Mouse (Mus musculus) MEL (cell line): ENCODE results near the gene Slc39a11. TPM values are rescaled to one million over a fixed set of nuclear protein-coding genes. Genes with fewer than 3 reads are reported as not detected.

Source experiments
- DNase-seq: peaks from one replicate; pipeline ENCODE4 v3.0.0; 2011; ENCODE audit warnings: low read depth, low spot score
- H3K27ac ChIP-seq: 2 replicates; pipeline ENCODE4 v1.5.1; 2012; ENCODE audit warnings: low read depth, mild to moderate bottlenecking, control low read depth, low read length, moderate library complexity; ENCODE audit not compliant: control insufficient read depth
- H3K27me3 ChIP-seq, 2 experiments: fragments of 150-350 bp in 1 of 2; sonication (generic) in 1 of 2; 2 replicates each; pipeline ENCODE4 v1.6.1; 2012; ENCODE audit warnings: low read length in 2 of 2, mild to moderate bottlenecking in 2 of 2, improper control_type of control experiment in 1 of 2, moderate library complexity in 1 of 2; ENCODE audit not compliant: insufficient read depth in 2 of 2, control insufficient read depth in 1 of 2
- H3K36me3 ChIP-seq, 2 experiments: 2 replicates each; pipeline ENCODE4 v1.6.1; 2012 to 2014; ENCODE audit warnings: low read length in 2 of 2, improper control_type of control experiment in 1 of 2, inconsistent platforms in 1 of 2, mild to moderate bottlenecking in 1 of 2; ENCODE audit not compliant: insufficient read depth in 2 of 2, control insufficient read depth in 1 of 2
- H3K4me1 ChIP-seq, 2 experiments: fragments of 150-350 bp in 1 of 2; sonication (generic) in 1 of 2; 2 replicates each; pipeline ENCODE4 v1.6.1; 2012; ENCODE audit warnings: low read length in 2 of 2, improper control_type of control experiment in 1 of 2, mild to moderate bottlenecking in 1 of 2; ENCODE audit not compliant: insufficient read depth in 2 of 2, control insufficient read depth in 1 of 2
- H3K4me3 ChIP-seq, 2 experiments: fragments of 150-350 bp in 1 of 2; sonication (generic) in 1 of 2; 2 replicates each; pipeline ENCODE4 v1.5.1; 2012; ENCODE audit warnings: low read depth in 2 of 2, low read length in 2 of 2, mild to moderate bottlenecking in 2 of 2, moderate library complexity in 2 of 2, control low read depth in 1 of 2, improper control_type of control experiment in 1 of 2; ENCODE audit not compliant: control insufficient read depth in 1 of 2, insufficient read depth in 1 of 2
- H3K79me2 ChIP-seq: 2 replicates; pipeline ENCODE4 v1.6.1; 2012; ENCODE audit warnings: mild to moderate bottlenecking, low read length, moderate library complexity; ENCODE audit not compliant: control insufficient read depth, poor library complexity, insufficient read depth
- H3K9ac ChIP-seq: 2 replicates; pipeline ENCODE4 v1.6.1; 2012; ENCODE audit warnings: low read depth, mild to moderate bottlenecking, control low read depth, low read length, moderate library complexity; ENCODE audit not compliant: control insufficient read depth, poor library complexity, severe bottlenecking
- H3K9me3 ChIP-seq: fragments of 150-350 bp; sonication (generic); replicated peaks from 2 replicates; pipeline ENCODE4 v1.6.1; 2012; ENCODE audit warnings: mild to moderate bottlenecking, low read length, improper control_type of control experiment, moderate library complexity; ENCODE audit not compliant: insufficient read depth
- BHLHE40 ChIP-seq: IDR thresholded peaks from 2 replicates; pipeline ENCODE4 v1.6.1; 2012; ENCODE audit warnings: low read depth, mild to moderate bottlenecking, inconsistent platforms, low read length, improper control_type of control experiment, borderline replicate concordance
- CHD1 ChIP-seq: IDR thresholded peaks from 2 replicates; pipeline ENCODE4 v1.6.1; 2012; ENCODE audit warnings: low read depth, mild to moderate bottlenecking, inconsistent platforms, low read length, improper control_type of control experiment
- CTCF ChIP-seq, 3 experiments: IDR thresholded peaks in 2 of 3; conservative IDR thresholded peaks in 1 of 3; 2 replicates each; pipeline ENCODE4 v1.5.1; 2011 to 2012; ENCODE audit warnings: low read length in 3 of 3, low read depth in 2 of 3, mild to moderate bottlenecking in 2 of 3, improper control_type of control experiment in 1 of 3, inconsistent platforms in 1 of 3, mixed read lengths in 1 of 3, moderate library complexity in 1 of 3; ENCODE audit not compliant: control insufficient read depth in 1 of 3, insufficient read depth in 1 of 3, poor library complexity in 1 of 3, severe bottlenecking in 1 of 3
- ELF1 ChIP-seq: IDR thresholded peaks from 2 replicates; pipeline ENCODE4 v1.6.1; 2014; ENCODE audit warnings: low read depth, mild to moderate bottlenecking, inconsistent platforms, low read length, improper control_type of control experiment, moderate library complexity
- EP300 ChIP-seq, 2 experiments: IDR thresholded peaks; 2 replicates each; pipeline ENCODE4 v1.6.1; 2011; ENCODE audit warnings: improper control_type of control experiment in 2 of 2, low read length in 2 of 2, low read depth in 1 of 2, mild to moderate bottlenecking in 1 of 2
- ETS1 ChIP-seq: IDR thresholded peaks from 2 replicates; pipeline ENCODE4 v1.6.1; 2012; ENCODE audit warnings: low read depth, mild to moderate bottlenecking, inconsistent platforms, low read length, improper control_type of control experiment, moderate library complexity
- GABPA ChIP-seq: IDR thresholded peaks from 2 replicates; pipeline ENCODE4 v1.6.1; 2012; ENCODE audit warnings: low read depth, mild to moderate bottlenecking, inconsistent platforms, low read length, improper control_type of control experiment, moderate library complexity
- GATA1 ChIP-seq: IDR thresholded peaks from 2 replicates; pipeline ENCODE4 v1.6.1; 2011; ENCODE audit warnings: low read depth, low read length, improper control_type of control experiment
- HCFC1 ChIP-seq: IDR thresholded peaks from 2 replicates; pipeline ENCODE4 v1.6.1; 2012; ENCODE audit warnings: low read depth, mild to moderate bottlenecking, inconsistent platforms, low read length, improper control_type of control experiment, moderate library complexity
- KAT2A ChIP-seq: conservative IDR thresholded peaks from 2 replicates; pipeline ENCODE4 v1.6.1; 2012; ENCODE audit warnings: low read depth, low read length, improper control_type of control experiment, inconsistent platforms
- MEF2A ChIP-seq: IDR thresholded peaks from 2 replicates; pipeline ENCODE4 v1.6.1; 2014; ENCODE audit warnings: low read depth, mild to moderate bottlenecking, inconsistent platforms, low read length, improper control_type of control experiment; ENCODE audit not compliant: poor library complexity, insufficient replicate concordance, severe bottlenecking; ENCODE audit errors: extremely low read depth
- MYC ChIP-seq: IDR thresholded peaks from 2 replicates; pipeline ENCODE4 v1.6.1; 2011; ENCODE audit warnings: low read depth, mild to moderate bottlenecking, low read length, improper control_type of control experiment, moderate library complexity
- NRF1 ChIP-seq: IDR thresholded peaks from 2 replicates; pipeline ENCODE4 v1.6.1; 2014; ENCODE audit warnings: low read depth, mild to moderate bottlenecking, inconsistent platforms, low read length, improper control_type of control experiment, moderate library complexity; ENCODE audit not compliant: poor library complexity, insufficient read depth, severe bottlenecking
- POLR2A ChIP-seq, 2 experiments: IDR thresholded peaks; 2 replicates each; pipeline ENCODE4 v1.6.1; 2011 to 2012; ENCODE audit warnings: low read length in 2 of 2, mild to moderate bottlenecking in 2 of 2, control low read depth in 1 of 2, improper control_type of control experiment in 1 of 2, low read depth in 1 of 2, moderate library complexity in 1 of 2; ENCODE audit not compliant: control insufficient read depth in 1 of 2, insufficient read depth in 1 of 2, poor library complexity in 1 of 2
- POLR2AphosphoS2 ChIP-seq: IDR thresholded peaks from 2 replicates; pipeline ENCODE4 v1.6.1; 2011; ENCODE audit warnings: low read length, improper control_type of control experiment
- RCOR1 ChIP-seq: IDR thresholded peaks from 2 replicates; pipeline ENCODE4 v1.6.1; 2012; ENCODE audit warnings: low read depth, mild to moderate bottlenecking, inconsistent platforms, low read length, improper control_type of control experiment
- SMC3 ChIP-seq: IDR thresholded peaks from 2 replicates; pipeline ENCODE4 v1.6.1; 2011; ENCODE audit warnings: low read depth, low read length, improper control_type of control experiment
- ZC3H11A ChIP-seq: IDR thresholded peaks from 2 replicates; pipeline ENCODE4 v1.6.1; 2012; ENCODE audit warnings: low read depth, mild to moderate bottlenecking, inconsistent platforms, low read length, improper control_type of control experiment
- polyA plus RNA-seq, 2 experiments: library from polyadenylated mRNA; stranded (reverse) in 1 of 2; unstranded in 1 of 2; fragments of >175 nt in 1 of 2; fragments of >200 nt in 1 of 2; gene quantifications; 2 replicates each; pipeline versions ENCODE4 v1.2.1 to v1.2.4; 2012; ENCODE audit warnings: low replicate concordance in 2 of 2, low read depth in 1 of 2; ENCODE audit not compliant: insufficient read length in 2 of 2, insufficient read depth in 1 of 2, missing spikeins in 1 of 2
- total RNA-seq: library from RNA; depleted of rRNA; stranded (reverse); fragments of 300-350 nt; gene quantifications from 2 replicates; pipeline ENCODE4 v1.2.3, GENCODE M21; 2012

The Slc39a11 gene
- total and polyA plus RNA-seq, 3 experiments: 34.2 to 45.6 TPM; not detected in 1

- no peak for TF ChIP-seq KAT2A
Observed at GRCm38 (mm10) chr11:113469919-113470785, 179.7 kb downstream of the Slc39a11 start (continued).

DNA sequence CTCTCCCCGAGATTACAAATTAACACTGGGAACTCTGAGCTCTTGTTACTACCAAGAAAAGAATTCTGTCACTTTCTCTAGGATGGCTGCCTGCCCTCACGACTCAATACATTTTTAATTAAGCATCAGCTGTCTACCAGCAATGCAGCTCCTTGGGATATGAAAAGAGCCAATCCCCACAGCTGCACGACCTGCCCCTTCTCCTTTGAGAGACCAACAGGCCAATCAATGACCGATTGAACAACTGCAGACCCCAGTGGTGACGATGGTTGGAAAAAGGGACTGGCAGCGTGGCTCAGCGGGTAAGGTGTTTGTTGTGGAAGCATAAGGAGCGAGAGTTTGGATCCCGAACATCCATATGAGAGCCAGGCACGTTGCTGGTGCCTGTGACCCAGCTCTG lies 181.9 kb downstream of the Slc39a11 start:
- Histone ChIP-seq H3K9ac (no peak overlapping the region), H3K4me3 (no peak overlapping the region), H3K27ac (no peak overlapping the region), H3K79me2 (no peaks in the 10 kb centered on the region), H3K27me3 (no peaks in the 10 kb centered on the region), H3K9me3 (no peaks in the 10 kb centered on the region), H3K36me3 (peaks cover 0 to 7% of the 10 kb centered on the region in 2 experiments; a peak in 3 of 4 replicates), H3K4me1 (peaks cover 2 to 16% of the 10 kb centered on the region in 2 experiments; a peak in 3 of 4 replicates)
- no peak for DNase-seq
- no peak for TF ChIP-seq SMC3
- TF ChIP-seq CTCF (IDR thresholded peaks at IDR 0.05 in 2 of 3, conservative IDR thresholded peaks at IDR 0.05 in 1 of 3; ENCODE audit: control insufficient read depth in 1 of 3, insufficient read depth in 1 of 3, low read depth in 2 of 3, low read length in 3 of 3, poor library complexity in 1 of 3, severe bottlenecking in 1 of 3): no peak
- TF ChIP-seq CHD1: no peak
- TF ChIP-seq ELF1: no peak
- no peak for TF ChIP-seq POLR2AphosphoS2
- no peak for TF ChIP-seq HCFC1
- no peak for TF ChIP-seq ETS1
- no peak for TF ChIP-seq MYC
- TF ChIP-seq GABPA: no peak
- no peak for TF ChIP-seq RCOR1
- no peak for TF ChIP-seq ZC3H11A
- TF ChIP-seq KAT2A: no peak
- TF ChIP-seq NRF1: no peak

GRCm38 (mm10) chr11:113467313-113467811 lies 182.5 kb downstream of the Slc39a11 start:
- no peaks in the 10 kb centered on the region for H3K27me3 ChIP-seq
- no peak for TF ChIP-seq EP300 (IDR thresholded peaks at IDR 0.05; ENCODE audit: low read depth in 1 of 2, low read length in 2 of 2)
- TF ChIP-seq GATA1: no peak
- no peak for TF ChIP-seq MEF2A
- no peak for TF ChIP-seq POLR2A (IDR thresholded peaks at IDR 0.05; ENCODE audit: control insufficient read depth in 1 of 2, insufficient read depth in 1 of 2, low read depth in 1 of 2, low read length in 2 of 2, poor library complexity in 1 of 2)
- no peak for TF ChIP-seq BHLHE40
- TF ChIP-seq, all 39 proteins: peak for 0
- no peak overlapping the region for H3K4me3 ChIP-seq
- no peak for DNase-seq
- H3K79me2 ChIP-seq: no peaks in the 10 kb centered on the region
- H3K9me3 ChIP-seq: no peaks in the 10 kb centered on the region
- H3K9ac ChIP-seq: no peak overlapping the region
- H3K4me1 ChIP-seq: peaks cover 2 to 16% of the 10 kb centered on the region in 2 experiments; a peak in 3 of 4 replicates
- H3K36me3 ChIP-seq: peaks cover under 1 to 7% of the 10 kb centered on the region in 2 experiments; a peak in 3 of 4 replicates
- no peak overlapping the region for H3K27ac ChIP-seq
